ENCODE assay signal across 15 mouse cellular contexts in genomic region chr1:54513836-54514235, GRCm38 (mm10). TPM values are rescaled to one million over a fixed set of nuclear protein-coding genes. Genes with fewer than 3 reads are reported as not detected.
A peak's percentile ranks its signal among the peaks of the same experiment; 100 is the strongest.
DNase-seq lines count a peak whose midpoint lies in the region; ATAC-seq and TF ChIP-seq lines count a peak whose summit lies in the region.
"Had no signal": no experiment of that assay in that cellular context is flagged by ENCODE, and none has a peak within 500 bp of the region (broad histone marks: within the 10 kb centered on the region; RNA-seq: fewer than 3 reads in every experiment).

No protein-coding gene starts in this region.

- no peak overlapping the region for H3K4me2 ChIP-seq in heart, postnatal 0 days (ENCODE audit: low read depth, low read length)
- no peak overlapping the region for H3K4me2 ChIP-seq in lung, postnatal 0 days (replicated peaks; ENCODE audit: low read depth, low read length)
- H3K4me2 ChIP-seq: heart, embryonic 13.5 days; liver, embryonic 13.5 days had no signal

- ATAC-seq in heart, postnatal 0 days (ENCODE audit: insufficient read depth, low read depth) = no peak
- no peak for ATAC-seq in lung, postnatal 0 days

- H3K27me3 ChIP-seq in heart, postnatal 0 days (ENCODE audit: control insufficient read depth, insufficient read depth, low read length) = no peaks in the 10 kb centered on the region
- no peaks in the 10 kb centered on the region for H3K27me3 ChIP-seq in lung, postnatal 0 days (replicated peaks; ENCODE audit: insufficient read depth, low read length)
- no peaks in the 10 kb centered on the region for H3K27me3 ChIP-seq in MEL (ENCODE audit: control insufficient read depth in 1 of 2, insufficient read depth in 2 of 2, low read length in 2 of 2)
- H3K27me3 ChIP-seq: heart, embryonic 13.5 days; liver, embryonic 13.5 days had no signal

- no peak for DNase-seq in heart, postnatal 0 days (ENCODE audit: low spot score)
- no peak for DNase-seq in heart, adult 8-10 months (ENCODE audit: low spot score)
- DNase-seq in lung, postnatal 0 days (ENCODE audit: low spot score) = no peak
- no peak for DNase-seq in lung, adult 18-20 months
- DNase-seq in MEL (ENCODE audit: low read depth, low spot score) = peak; percentile 45
- DNase-seq in retina, embryonic 14.5 days (ENCODE audit: low spot score) = peak; percentile 44
- no peak for DNase-seq in gastrocnemius, postnatal 36 days
- DNase-seq in yolk sac, embryonic 10.5 days (ENCODE audit: low spot score) = no peak
- DNase-seq: cerebellum, adult 9-11 months; kidney, postnatal 4 days; liver, embryonic 13.5 days; right cerebral cortex, postnatal 4 days had no signal

- no peaks in the 10 kb centered on the region for H3K4me1 ChIP-seq in heart, postnatal 0 days (ENCODE audit: control insufficient read depth, insufficient read depth)
- H3K4me1 ChIP-seq in lung, postnatal 0 days (ENCODE audit: insufficient read depth, low read depth, low read length) = no peaks in the 10 kb centered on the region
- H3K4me1 ChIP-seq in MEL (ENCODE audit: control insufficient read depth in 1 of 2, insufficient read depth in 2 of 2, low read length in 2 of 2) = no peaks in the 10 kb centered on the region
- H3K4me1 ChIP-seq: forebrain, embryonic 10.5 days; heart, embryonic 13.5 days; liver, embryonic 13.5 days had no signal

- no peak overlapping the region for H3K4me3 ChIP-seq in heart, postnatal 0 days (ENCODE audit: low read depth, low read length)
- H3K4me3 ChIP-seq in lung, postnatal 0 days (ENCODE audit: low read depth, low read length) = no peak overlapping the region
- no peak overlapping the region for H3K4me3 ChIP-seq in MEL (ENCODE audit: control insufficient read depth in 1 of 2, insufficient read depth in 1 of 2, low read depth in 2 of 2, low read length in 2 of 2)
- H3K4me3 ChIP-seq: forebrain, embryonic 10.5 days; heart, embryonic 13.5 days; liver, embryonic 13.5 days; myocyte had no signal

- TF ChIP-seq POLR2A in MEL (IDR thresholded peaks at IDR 0.05; ENCODE audit: control insufficient read depth in 1 of 2, insufficient read depth in 1 of 2, low read depth in 1 of 2, low read length in 2 of 2, poor library complexity in 1 of 2) = no peak

- WGBS in heart, postnatal 0 days = 89% methylated on average over 1 of the region's 1 CpGs
- WGBS in lung, postnatal 0 days = 84% methylated on average over 1 of the region's 1 CpGs

- H3K36me3 ChIP-seq in heart, postnatal 0 days (replicated peaks; ENCODE audit: control insufficient read depth, insufficient read depth, low read length) = no peaks in the 10 kb centered on the region
- no peaks in the 10 kb centered on the region for H3K36me3 ChIP-seq in lung, postnatal 0 days (ENCODE audit: insufficient read depth, low read length)
- no peaks in the 10 kb centered on the region for H3K36me3 ChIP-seq in MEL (ENCODE audit: control insufficient read depth in 1 of 2, insufficient read depth in 2 of 2, low read length in 2 of 2)
- H3K36me3 ChIP-seq: liver, embryonic 13.5 days had no signal

- no peaks in the 10 kb centered on the region for H3K79me2 ChIP-seq in MEL (ENCODE audit: control insufficient read depth, insufficient read depth, low read length, poor library complexity)

- no peak for TF ChIP-seq EP300 in heart, postnatal 0 days (IDR thresholded peaks at IDR 0.05; ENCODE audit: low read depth)
- no peak for TF ChIP-seq EP300 in lung, postnatal 0 days (IDR thresholded peaks at IDR 0.05)
- no peak for TF ChIP-seq EP300 in MEL (IDR thresholded peaks at IDR 0.05; ENCODE audit: low read depth in 1 of 2, low read length in 2 of 2)

- 0 out of 2 replicates have a peak, but pooled peaks have one; percentile 11 for TF ChIP-seq CTCF in heart, postnatal 0 days (IDR thresholded peaks at IDR 0.05; ENCODE audit: low read depth)
- peak; percentile 39 for TF ChIP-seq CTCF in lung, postnatal 0 days (IDR thresholded peaks at IDR 0.05)
- TF ChIP-seq CTCF in MEL (IDR thresholded peaks at IDR 0.05 in 2 of 3, conservative IDR thresholded peaks at IDR 0.05 in 1 of 3; ENCODE audit: control insufficient read depth in 1 of 3, insufficient read depth in 1 of 3, low read depth in 2 of 3, low read length in 3 of 3, poor library complexity in 1 of 3, severe bottlenecking in 1 of 3) = peak in 2 of 3 experiments; percentile 38 to 51; a peak in 3 of 6 replicates

- TF ChIP-seq RAD21 in MEL (IDR thresholded peaks at IDR 0.05; ENCODE audit: low read depth, low read length) = peak; percentile 57

- intact Hi-C loops in gastrocnemius, postnatal 36 days (cut with DNase I) = no loop called here

- H3K9ac ChIP-seq in heart, postnatal 0 days (replicated peaks; ENCODE audit: low read depth, low read length) = no peak overlapping the region
- no peak overlapping the region for H3K9ac ChIP-seq in lung, postnatal 0 days (replicated peaks; ENCODE audit: low read depth)
- no peak overlapping the region for H3K9ac ChIP-seq in MEL (ENCODE audit: control insufficient read depth, low read depth, low read length, poor library complexity, severe bottlenecking)
- H3K9ac ChIP-seq: heart, embryonic 13.5 days; liver, embryonic 13.5 days had no signal

- no peak overlapping the region for H3K27ac ChIP-seq in heart, postnatal 0 days (ENCODE audit: low read depth)
- no peak overlapping the region for H3K27ac ChIP-seq in lung, postnatal 0 days (ENCODE audit: low read length)
- no peak overlapping the region for H3K27ac ChIP-seq in MEL (ENCODE audit: control insufficient read depth, low read depth, low read length)
- H3K27ac ChIP-seq: forebrain, embryonic 10.5 days; heart, embryonic 13.5 days; liver, embryonic 13.5 days had no signal

- H3K9me3 ChIP-seq in heart, postnatal 0 days (replicated peaks; ENCODE audit: control insufficient read depth, low read length) = no peaks in the 10 kb centered on the region
- no peaks in the 10 kb centered on the region for H3K9me3 ChIP-seq in lung, postnatal 0 days (ENCODE audit: low read length)
- no peaks in the 10 kb centered on the region for H3K9me3 ChIP-seq in MEL (replicated peaks; ENCODE audit: insufficient read depth, low read length)
- H3K9me3 ChIP-seq: liver, embryonic 13.5 days had no signal

TF ChIP-seq in MEL, 35 proteins besides CTCF, POLR2A, EP300 and RAD21:
- TF ChIP-seq E2F4 (IDR thresholded peaks at IDR 0.05; ENCODE audit: borderline replicate concordance, low read depth, low read length) (no peak), SMC3 (IDR thresholded peaks at IDR 0.05; ENCODE audit: low read depth, low read length) (peak; percentile 48), ZC3H11A (IDR thresholded peaks at IDR 0.05; ENCODE audit: low read depth, low read length) (peak; percentile 39), ZNF384 (IDR thresholded peaks at IDR 0.05; ENCODE audit: low read depth, low read length) (peak; percentile 51), RCOR1 (IDR thresholded peaks at IDR 0.05; ENCODE audit: low read depth, low read length) (no peak), TBP (IDR thresholded peaks at IDR 0.05; ENCODE audit: low read depth, low read length) (no peak), CHD2 (IDR thresholded peaks at IDR 0.05; ENCODE audit: low read length) (no peak)

RNA-seq across cellular contexts. Expression of gene Pgap1, which starts 43.6 kb away (rescaled TPM):
- 1.6 and 5.0 TPM in 2 replicates for total RNA-seq in heart, postnatal 0 days (2014; rRNA removed; ENCODE audit: low replicate concordance)
- 1.3 and 1.4 TPM in 2 replicates for polyA plus RNA-seq in heart, postnatal 0 days (2015; fragmentation: Nextera tagmentation; extraction: Ambion mirVana)
- total RNA-seq in heart, adult 8-10 months (2022) = 1 to 10 TPM; 4.0 to 5.0 (median 4.3) TPM
- polyA plus RNA-seq in lung, postnatal 0 days (2015; fragmentation: Nextera tagmentation; extraction: Ambion mirVana) = 2.0 and 2.5 TPM in 2 replicates
- not detected in 2 replicates for total RNA-seq in MEL (2012; rRNA removed)
- polyA plus RNA-seq in MEL (2012; ENCODE audit: insufficient read depth in 1 of 2, insufficient read length in 2 of 2, low read depth in 1 of 2, low replicate concordance in 2 of 2, missing spikeins in 1 of 2) = not detected
- total RNA-seq in gastrocnemius, postnatal 36 days (2021) = 1 to 10 TPM; 2.2 to 2.9 TPM

Comparison
In these comparisons a context has a peak if more than half of its experiments do, and no peak if none do; other contexts are left out.
1. DNase-seq: peak in MEL (single experiment) and retina, embryonic 14.5 days (single experiment); none in heart, postnatal 0 days (single experiment), heart, adult 8-10 months (single experiment), lung, postnatal 0 days (single experiment), lung, adult 18-20 months (0 of 2), gastrocnemius, postnatal 36 days (0 of 2) and yolk sac, embryonic 10.5 days (single experiment).
2. Peak in every context shown above with its lines, with median percentiles within 50 percentile points of each other: CTCF ChIP-seq.